Mouse (Mus musculus): ENCODE measurements around the gene Ppp3r1. TPM values are rescaled to one million over a fixed set of nuclear protein-coding genes. Genes with fewer than 3 reads are reported as not detected.
A peak's percentile ranks its signal among the peaks of the same experiment; 100 is the strongest.

Gene Ppp3r1
- 85.7 and 90.0 TPM in 2 replicates for polyA plus RNA-seq (2014; fragmentation: Nextera tagmentation; extraction: Ambion mirVana)

GRCm38 (mm10) chr11:17158858-17159737, at the start of gene Ppp3r1:
Gene Ppp3r1 (plus strand): TSS chr11:17159263.
- ATAC-seq (ENCODE audit: insufficient read depth) (peak; percentile 97), DNase-seq (peak; percentile 98)
- Histone ChIP-seq H3K4me2 (peak within 1 kb of the TSS; percentile 84), H3K36me3 (ENCODE audit: insufficient read depth) (no peaks in the 10 kb centered on the region), H3K4me3 (ENCODE audit: low read depth, low read length) (peak within 1 kb of the TSS; percentile 97), H3K27ac (ENCODE audit: low read depth) (peak within 1 kb of the TSS; percentile 96), H3K27me3 (ENCODE audit: insufficient read depth, low read length) (no peaks in the 10 kb centered on the region), H3K9me3 (ENCODE audit: low read depth, low read length) (no peaks in the 10 kb centered on the region), H3K9ac (peak within 1 kb of the TSS; percentile 99), H3K4me1 (ENCODE audit: insufficient read depth) (0 out of 2 replicates have a peak, but pooled peaks cover 5% of the 10 kb centered on the region)
- under 1% methylated on average over 83 of the region's 89 CpGs for whole genome bisulfite sequencing
- peak; percentile 1; the same call in 1 of the 2 replicates for TF ChIP-seq CTCF (IDR thresholded peaks at IDR 0.05; ENCODE audit: low read depth)

- ATAC-seq (ENCODE audit: insufficient read depth) (no peak), DNase-seq (no peak)
- Histone ChIP-seq H3K27ac (ENCODE audit: low read depth) (no peak overlapping the region), H3K4me3 (ENCODE audit: low read depth, low read length) (no peak overlapping the region), H3K4me2 (no peak overlapping the region), H3K4me1 (ENCODE audit: insufficient read depth) (no peaks in the 10 kb centered on the region), H3K36me3 (ENCODE audit: insufficient read depth) (no peaks in the 10 kb centered on the region), H3K27me3 (ENCODE audit: insufficient read depth, low read length) (no peaks in the 10 kb centered on the region), H3K9ac (no peak overlapping the region), H3K9me3 (ENCODE audit: low read depth, low read length) (no peaks in the 10 kb centered on the region)
- WGBS: 45% methylated on average over 1 of the region's 1 CpGs
- no peak for TF ChIP-seq CTCF (IDR thresholded peaks at IDR 0.05; ENCODE audit: low read depth)
These were observed 46.5 kb upstream of the Ppp3r1 start for GRCm38 (mm10) chr11:17112419-17113090.

GRCm38 (mm10) chr11:17126418-17126817, 32.6 kb upstream of the Ppp3r1 start:
- H3K4me3 ChIP-seq (ENCODE audit: low read depth, low read length): no peak overlapping the region
- H3K36me3 ChIP-seq (ENCODE audit: insufficient read depth): no peaks in the 10 kb centered on the region
- 47% methylated on average over 2 of the region's 2 CpGs for WGBS
- no peaks in the 10 kb centered on the region for H3K9me3 ChIP-seq (ENCODE audit: low read depth, low read length)
- no peak for TF ChIP-seq CTCF (IDR thresholded peaks at IDR 0.05; ENCODE audit: low read depth)
- H3K4me2 ChIP-seq: no peak overlapping the region
- H3K27me3 ChIP-seq (ENCODE audit: insufficient read depth, low read length): no peaks in the 10 kb centered on the region
- H3K9ac ChIP-seq: no peak overlapping the region
- ATAC-seq (ENCODE audit: insufficient read depth): no peak
- no peak for DNase-seq
- H3K4me1 ChIP-seq (ENCODE audit: insufficient read depth): no peaks in the 10 kb centered on the region
- H3K27ac ChIP-seq (ENCODE audit: low read depth): no peak overlapping the region

GRCm38 (mm10) chr11:17135638-17136037, 23.4 kb upstream of the Ppp3r1 start:
- ATAC-seq (ENCODE audit: insufficient read depth) (no peak), DNase-seq (no peak)
- H3K27me3 ChIP-seq (ENCODE audit: insufficient read depth, low read length): no peaks in the 10 kb centered on the region
- H3K4me2 ChIP-seq: no peak overlapping the region
- H3K4me1 ChIP-seq (ENCODE audit: insufficient read depth): no peaks in the 10 kb centered on the region
- H3K27ac ChIP-seq (ENCODE audit: low read depth): no peak overlapping the region
- H3K9ac ChIP-seq: no peak overlapping the region
- no peak for TF ChIP-seq CTCF (IDR thresholded peaks at IDR 0.05; ENCODE audit: low read depth)
- H3K9me3 ChIP-seq (ENCODE audit: low read depth, low read length): no peaks in the 10 kb centered on the region
- H3K36me3 ChIP-seq (ENCODE audit: insufficient read depth): no peaks in the 10 kb centered on the region
- no peak overlapping the region for H3K4me3 ChIP-seq (ENCODE audit: low read depth, low read length)
- 34% methylated on average over 6 of the region's 6 CpGs for WGBS

- no peak overlapping the region for H3K9ac ChIP-seq
- WGBS: 64% methylated on average over 6 of the region's 6 CpGs
- no peak for DNase-seq
- no peak overlapping the region for H3K27ac ChIP-seq (ENCODE audit: low read depth)
- ATAC-seq (ENCODE audit: insufficient read depth): no peak
- TF ChIP-seq CTCF (IDR thresholded peaks at IDR 0.05; ENCODE audit: low read depth): no peak
- no peaks in the 10 kb centered on the region for H3K27me3 ChIP-seq (ENCODE audit: insufficient read depth, low read length)
- no peak overlapping the region for H3K4me3 ChIP-seq (ENCODE audit: low read depth, low read length)
- no peaks in the 10 kb centered on the region for H3K9me3 ChIP-seq (ENCODE audit: low read depth, low read length)
- no peaks in the 10 kb centered on the region for H3K36me3 ChIP-seq (ENCODE audit: insufficient read depth)
- no peaks in the 10 kb centered on the region for H3K4me1 ChIP-seq (ENCODE audit: insufficient read depth)
- H3K4me2 ChIP-seq: no peak overlapping the region
These were observed 20.6 kb upstream of the Ppp3r1 start for GRCm38 (mm10) chr11:17138306-17139033.

GRCm38 (mm10) chr11:17159738-17160241, 727 bp downstream of the Ppp3r1 start:
- Histone ChIP-seq H3K27me3 (ENCODE audit: insufficient read depth, low read length) (no peaks in the 10 kb centered on the region), H3K4me2 (peak overlapping the region; percentile 84), H3K4me3 (ENCODE audit: low read depth, low read length) (peak overlapping the region; percentile 97), H3K27ac (ENCODE audit: low read depth) (peak overlapping the region; percentile 96), H3K9me3 (ENCODE audit: low read depth, low read length) (no peaks in the 10 kb centered on the region), H3K36me3 (ENCODE audit: insufficient read depth) (no peaks in the 10 kb centered on the region), H3K9ac (peak overlapping the region; percentile 99), H3K4me1 (ENCODE audit: insufficient read depth) (0 out of 2 replicates have a peak, but pooled peaks cover 6% of the 10 kb centered on the region)
- DNase-seq (peak; percentile 61), ATAC-seq (ENCODE audit: insufficient read depth) (peak; percentile 42)
- WGBS: under 1% methylated on average over 44 of the region's 46 CpGs
- TF ChIP-seq CTCF (IDR thresholded peaks at IDR 0.05; ENCODE audit: low read depth): no peak

Measured in lung, embryonic 14.5 days (tissue).